Mouse (Mus musculus) embryonic facial prominence, embryonic 15.5 days (tissue): ENCODE data around the gene Atrnl1. TPM values are rescaled to one million over a fixed set of nuclear protein-coding genes. Genes with fewer than 3 reads are reported as not detected.

Experiments used
- ATAC-seq: fragments of 200-750 bp; cut with Nextera tagmentation; 2 replicates; pipeline ENCODE4 v1.8.0; 2017; ENCODE audit warnings: low read depth, moderate TSS enrichment; ENCODE audit not compliant: insufficient number of reproducible peaks, low FRiP score, low TSS enrichment
- H3K27ac ChIP-seq: fragments of 300-500 bp; sonication (generic); replicated peaks from 2 replicates; pipeline ENCODE4 v1.5.1; 2015; ENCODE audit warnings: mild to moderate bottlenecking, inconsistent platforms
- H3K27me3 ChIP-seq: fragments of 300-500 bp; sonication (generic); 2 replicates; pipeline ENCODE4 v1.6.1; 2015; ENCODE audit warnings: inconsistent platforms
- H3K36me3 ChIP-seq: fragments of 300-500 bp; sonication (generic); 2 replicates; pipeline ENCODE4 v1.6.1; 2015; ENCODE audit warnings: mild to moderate bottlenecking, inconsistent platforms
- H3K4me1 ChIP-seq: fragments of 300-500 bp; sonication (generic); 2 replicates; pipeline ENCODE4 v1.6.1; 2015; ENCODE audit warnings: inconsistent platforms
- H3K4me2 ChIP-seq: fragments of 300-500 bp; sonication (generic); replicated peaks from 2 replicates; pipeline ENCODE4 v1.6.1; 2015; ENCODE audit warnings: mild to moderate bottlenecking, inconsistent platforms
- H3K4me3 ChIP-seq: fragments of 300-500 bp; sonication (generic); replicated peaks from 2 replicates; pipeline ENCODE4 v1.5.1; 2015; ENCODE audit warnings: mild to moderate bottlenecking, inconsistent platforms
- H3K9ac ChIP-seq: fragments of 300-500 bp; sonication (generic); 2 replicates; pipeline ENCODE4 v1.6.1; 2015; ENCODE audit warnings: inconsistent platforms
- H3K9me3 ChIP-seq: fragments of 300-500 bp; sonication (generic); replicated peaks from 2 replicates; pipeline ENCODE4 v1.6.1; 2016; ENCODE audit warnings: inconsistent platforms
- WGBS: fragments of 180-500 bp; shearing (Covaris S2); methylation state at CpG from one replicate; pipeline ENCODE4 v1.1.7; 2015; 5-methylcytosine and 5-hydroxymethylcytosine counted together
- polyA plus RNA-seq: library from polyadenylated mRNA; unstranded; fragments of >200 nt; fragmentation: Nextera tagmentation; extraction: Ambion mirVana; gene quantifications from 2 replicates; pipeline ENCODE4 v1.2.1, GENCODE M21; 2015

Atrnl1 gene
- polyA plus RNA-seq, 1 experiment from 2014 or later, result 7.1 TPM

GRCm38 (mm10) chr19:58063541-58063940 lies 452.7 kb downstream of the Atrnl1 start:
- Histone ChIP-seq H3K27ac (no peak overlapping the region), H3K36me3 (no peaks in the 10 kb centered on the region), H3K9ac (no peak overlapping the region), H3K4me3 (no peak overlapping the region), H3K27me3 (no peaks in the 10 kb centered on the region), H3K4me2 (no peak overlapping the region), H3K4me1 (peaks cover 21% of the 10 kb centered on the region), H3K9me3 (no peaks in the 10 kb centered on the region)
- 33% methylated on average over 6 of the region's 6 CpGs for WGBS
- no peak for ATAC-seq

GRCm38 (mm10) chr19:58064116-58065000 lies 453.5 kb downstream of the Atrnl1 start:
- no peak overlapping the region for H3K4me2 ChIP-seq
- H3K27me3 ChIP-seq, result no peaks in the 10 kb centered on the region
- no peaks in the 10 kb centered on the region for H3K36me3 ChIP-seq
- H3K27ac ChIP-seq, result no peak overlapping the region
- no peak overlapping the region for H3K9ac ChIP-seq
- H3K4me1 ChIP-seq, result peaks cover 19% of the 10 kb centered on the region
- no peak overlapping the region for H3K4me3 ChIP-seq
- WGBS, result 45% methylated on average over 16 of the region's 16 CpGs
- no peak for ATAC-seq
- H3K9me3 ChIP-seq, result no peaks in the 10 kb centered on the region

GRCm38 (mm10) chr19:58065001-58065314 lies 454.1 kb downstream of the Atrnl1 start:
- Histone ChIP-seq H3K4me2 (no peak overlapping the region), H3K4me3 (no peak overlapping the region), H3K27me3 (no peaks in the 10 kb centered on the region), H3K36me3 (no peaks in the 10 kb centered on the region), H3K9ac (no peak overlapping the region), H3K9me3 (no peaks in the 10 kb centered on the region), H3K4me1 (peaks cover 15% of the 10 kb centered on the region), H3K27ac (no peak overlapping the region)
- ATAC-seq, result no peak
- WGBS, result 55% methylated on average over 5 of the region's 5 CpGs

- ATAC-seq, result no peak
- H3K9ac ChIP-seq, result no peak overlapping the region
Measured at GRCm38 (mm10) chr19:58065514-58065913, 454.7 kb downstream of the Atrnl1 start.

GRCm38 (mm10) chr19:58068114-58068513 lies 457.3 kb downstream of the Atrnl1 start:
- no peaks in the 10 kb centered on the region for H3K36me3 ChIP-seq
- H3K4me3 ChIP-seq, result no peak overlapping the region
- WGBS, result 78% methylated on average over 2 of the region's 2 CpGs
- ATAC-seq, result no peak
- no peaks in the 10 kb centered on the region for H3K27me3 ChIP-seq
- no peaks in the 10 kb centered on the region for H3K9me3 ChIP-seq
- H3K9ac ChIP-seq, result no peak overlapping the region
- peaks cover 4% of the 10 kb centered on the region for H3K4me1 ChIP-seq
- H3K27ac ChIP-seq, result no peak overlapping the region
- no peak overlapping the region for H3K4me2 ChIP-seq

More at GRCm38 (mm10) chr19:58065514-58065913, 454.7 kb downstream of the Atrnl1 start:
- H3K4me2 ChIP-seq, result no peak overlapping the region
- H3K4me1 ChIP-seq, result peaks cover 11% of the 10 kb centered on the region
- WGBS, result 88% methylated on average over 2 of the region's 2 CpGs
- H3K36me3 ChIP-seq, result no peaks in the 10 kb centered on the region
- H3K4me3 ChIP-seq, result no peak overlapping the region
- no peaks in the 10 kb centered on the region for H3K27me3 ChIP-seq
- no peak overlapping the region for H3K27ac ChIP-seq
- H3K9me3 ChIP-seq, result no peaks in the 10 kb centered on the region

GRCm38 (mm10) chr19:58068958-58069357 lies 458.1 kb downstream of the Atrnl1 start:
- 84% methylated on average over 2 of the region's 2 CpGs for WGBS
- ATAC-seq, result no peak
- no peak overlapping the region for H3K9ac ChIP-seq

GRCm38 (mm10) chr19:58072404-58072803 lies 461.6 kb downstream of the Atrnl1 start:
- ATAC-seq, result no peak
- H3K9me3 ChIP-seq, result no peaks in the 10 kb centered on the region
- H3K36me3 ChIP-seq, result no peaks in the 10 kb centered on the region
- H3K9ac ChIP-seq, result no peak overlapping the region
- no peaks in the 10 kb centered on the region for H3K27me3 ChIP-seq
- WGBS, result 81% methylated on average over 5 of the region's 5 CpGs
- no peak overlapping the region for H3K4me2 ChIP-seq
- H3K4me3 ChIP-seq, result no peak overlapping the region
- no peak overlapping the region for H3K27ac ChIP-seq
- H3K4me1 ChIP-seq, result no peaks in the 10 kb centered on the region

More at GRCm38 (mm10) chr19:58068958-58069357, 458.1 kb downstream of the Atrnl1 start:
- Histone ChIP-seq H3K9me3 (no peaks in the 10 kb centered on the region), H3K36me3 (no peaks in the 10 kb centered on the region), H3K27me3 (no peaks in the 10 kb centered on the region), H3K4me2 (no peak overlapping the region), H3K4me3 (no peak overlapping the region), H3K4me1 (peaks cover 4% of the 10 kb centered on the region; the same call in 1 of the 2 replicates), H3K27ac (no peak overlapping the region)

GRCm38 (mm10) chr19:58072846-58073245 lies 462.0 kb downstream of the Atrnl1 start:
- Histone ChIP-seq H3K9ac (no peak overlapping the region), H3K36me3 (no peaks in the 10 kb centered on the region), H3K4me1 (no peaks in the 10 kb centered on the region), H3K9me3 (no peaks in the 10 kb centered on the region), H3K4me3 (no peak overlapping the region), H3K27me3 (no peaks in the 10 kb centered on the region), H3K27ac (no peak overlapping the region), H3K4me2 (no peak overlapping the region)
- 95% methylated on average over 9 of the region's 9 CpGs for whole genome bisulfite sequencing
- ATAC-seq, result no peak

- no peak overlapping the region for H3K9ac ChIP-seq
- no peak for ATAC-seq
- no peak overlapping the region for H3K4me2 ChIP-seq
- no peak overlapping the region for H3K4me3 ChIP-seq
- H3K27me3 ChIP-seq, result no peaks in the 10 kb centered on the region
- H3K9me3 ChIP-seq, result no peaks in the 10 kb centered on the region
- H3K36me3 ChIP-seq, result no peaks in the 10 kb centered on the region
- no peaks in the 10 kb centered on the region for H3K4me1 ChIP-seq
- WGBS, result 49% methylated on average over 6 of the region's 6 CpGs
- H3K27ac ChIP-seq, result no peak overlapping the region
Measured at GRCm38 (mm10) chr19:58075252-58075651, 464.4 kb downstream of the Atrnl1 start.

GRCm38 (mm10) chr19:58076961-58077371 lies 466.1 kb downstream of the Atrnl1 start:
- no peak for ATAC-seq
- Histone ChIP-seq H3K27ac (no peak overlapping the region), H3K9ac (no peak overlapping the region), H3K27me3 (no peaks in the 10 kb centered on the region), H3K36me3 (no peaks in the 10 kb centered on the region), H3K4me1 (no peaks in the 10 kb centered on the region), H3K4me2 (peak overlapping the region; percentile 6; the same call in 1 of the 2 replicates), H3K9me3 (no peaks in the 10 kb centered on the region), H3K4me3 (no peak overlapping the region)
- WGBS, result 56% methylated on average over 14 of the region's 14 CpGs

GRCm38 (mm10) chr19:58077529-58078070 lies 466.8 kb downstream of the Atrnl1 start:
- no peak for ATAC-seq
- Histone ChIP-seq H3K27ac (no peak overlapping the region), H3K4me1 (no peaks in the 10 kb centered on the region), H3K9ac (no peak overlapping the region), H3K36me3 (no peaks in the 10 kb centered on the region), H3K9me3 (no peaks in the 10 kb centered on the region), H3K4me3 (no peak overlapping the region), H3K27me3 (no peaks in the 10 kb centered on the region), H3K4me2 (no peak overlapping the region)
- 68% methylated on average over 10 of the region's 10 CpGs for WGBS
